Mouse (Mus musculus) kidney, adult 2 months (tissue): ENCODE measurements around the gene Tbl1xr1. TPM values are rescaled to one million over a fixed set of nuclear protein-coding genes. Genes with fewer than 3 reads are reported as not detected.

Experiments used
- DNase-seq: peaks from one replicate; pipeline ENCODE4 v3.0.0; 2021
- H3K27ac ChIP-seq: fragments of 200-500 bp; 2 replicates; pipeline ENCODE4 v1.5.1; 2012; ENCODE audit warnings: low read depth, low read length, control low read depth, inconsistent platforms; ENCODE audit not compliant: insufficient read depth
- H3K27me3 ChIP-seq: fragments of 200-500 bp; replicated peaks from 2 replicates; pipeline ENCODE4 v1.6.1; 2012; ENCODE audit warnings: mild to moderate bottlenecking, moderate library complexity, low read length, inconsistent platforms; ENCODE audit not compliant: control insufficient read depth, insufficient read depth
- H3K36me3 ChIP-seq: fragments of 200-500 bp; 2 replicates; pipeline ENCODE4 v1.6.1; 2012; ENCODE audit warnings: mild to moderate bottlenecking, moderate library complexity, low read length, inconsistent platforms; ENCODE audit not compliant: control insufficient read depth, insufficient read depth
- H3K4me1 ChIP-seq: fragments of 200-500 bp; 2 replicates; pipeline ENCODE4 v1.6.1; 2011; ENCODE audit warnings: low read length; ENCODE audit not compliant: control insufficient read depth, insufficient read depth
- H3K4me3 ChIP-seq: fragments of 200-500 bp; 2 replicates; pipeline ENCODE4 v1.5.1; 2011; ENCODE audit warnings: mild to moderate bottlenecking, low read depth, low read length, control low read depth; ENCODE audit not compliant: insufficient read depth
- CTCF ChIP-seq: fragments of 200-500 bp; conservative IDR thresholded peaks from 2 replicates; pipeline ENCODE4 v1.5.1; 2011; ENCODE audit warnings: low read depth, mild to moderate bottlenecking, control low read depth, low read length, moderate library complexity, mixed read lengths; ENCODE audit not compliant: insufficient read depth, insufficient read length
- POLR2A ChIP-seq: fragments of 200-500 bp; IDR thresholded peaks from one replicate; pipeline ENCODE4 v1.6.1; 2011; ENCODE audit warnings: low read depth, low read length, control low read depth
- WGBS: fragments of 180-500 bp; shearing (Covaris S2); methylation state at CpG from one replicate; pipeline ENCODE4 v1.1.7; 2018; 5-methylcytosine and 5-hydroxymethylcytosine counted together
- polyA plus RNA-seq: library from polyadenylated mRNA; depleted of rRNA; stranded (reverse); fragments of >200 nt; gene quantifications from 2 replicates; pipeline ENCODE4 v1.2.3, GENCODE M21; 2012

Tbl1xr1 gene
- polyA plus RNA-seq, 1 experiment: 26.7 TPM

DNA sequence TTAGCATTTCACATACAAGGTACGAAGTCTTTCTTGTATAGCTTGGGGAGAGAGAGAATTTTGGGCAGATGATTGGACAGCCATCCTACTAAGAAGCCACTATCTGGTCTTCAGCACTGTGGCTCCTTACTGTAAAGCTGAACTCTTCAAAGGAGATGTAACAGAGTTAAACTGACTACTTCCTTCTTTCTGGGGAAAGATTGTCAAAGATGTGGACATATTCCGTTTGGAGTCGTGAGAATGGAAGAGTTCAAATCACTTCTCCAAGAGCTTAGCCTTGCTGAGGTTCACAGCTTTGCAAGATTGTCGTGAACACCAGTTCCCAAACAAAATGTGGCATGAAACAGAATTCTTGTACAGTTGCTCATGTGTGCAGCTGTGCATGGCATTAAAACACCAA, 15.3 kb upstream of the Tbl1xr1 start:
- WGBS: 88% methylated on average over 4 of the region's 4 CpGs
- no peaks in the 10 kb centered on the region for H3K36me3 ChIP-seq

GRCm38 (mm10) chr3:22068621-22069020, 7.8 kb upstream of the Tbl1xr1 start:
- DNase-seq: no peak
- Histone ChIP-seq H3K27me3 (no peaks in the 10 kb centered on the region), H3K4me1 (no peaks in the 10 kb centered on the region), H3K36me3 (no peaks in the 10 kb centered on the region), H3K4me3 (no peak overlapping the region), H3K27ac (no peak overlapping the region)
- TF ChIP-seq CTCF: no peak
- TF ChIP-seq POLR2A: no peak
- WGBS: 85% methylated on average over 5 of the region's 5 CpGs

More for the DNA sequence above, 15.3 kb upstream of the Tbl1xr1 start:
- Histone ChIP-seq H3K27ac (no peak overlapping the region), H3K4me3 (no peak overlapping the region), H3K4me1 (no peaks in the 10 kb centered on the region), H3K27me3 (no peaks in the 10 kb centered on the region)
- no peak for TF ChIP-seq POLR2A
- TF ChIP-seq CTCF: no peak
- no peak for DNase-seq

- no peak overlapping the region for H3K27ac ChIP-seq
- TF ChIP-seq CTCF (no peak), POLR2A (no peak)
- WGBS: 88% methylated on average over 1 of the region's 1 CpGs
- no peak for DNase-seq
- peaks cover 13% of the 10 kb centered on the region; the same call in 1 of the 2 replicates for H3K4me1 ChIP-seq
- H3K4me3 ChIP-seq: no peak overlapping the region
- no peaks in the 10 kb centered on the region for H3K27me3 ChIP-seq
- H3K36me3 ChIP-seq: no peaks in the 10 kb centered on the region
Measured at GRCm38 (mm10) chr3:22073916-22074315, 2.5 kb upstream of the Tbl1xr1 start.

GRCm38 (mm10) chr3:22074591-22075294, 1.7 kb upstream of the Tbl1xr1 start:
- Histone ChIP-seq H3K4me1 (peaks cover 18% of the 10 kb centered on the region; the same call in 1 of the 2 replicates), H3K27me3 (no peaks in the 10 kb centered on the region), H3K27ac (peak overlapping the region; percentile 7; the same call in 1 of the 2 replicates), H3K36me3 (no peaks in the 10 kb centered on the region), H3K4me3 (no peak overlapping the region)
- WGBS: 43% methylated on average over 11 of the region's 11 CpGs
- DNase-seq: peak; percentile 78
- TF ChIP-seq CTCF: no peak
- no peak for TF ChIP-seq POLR2A

DNA sequence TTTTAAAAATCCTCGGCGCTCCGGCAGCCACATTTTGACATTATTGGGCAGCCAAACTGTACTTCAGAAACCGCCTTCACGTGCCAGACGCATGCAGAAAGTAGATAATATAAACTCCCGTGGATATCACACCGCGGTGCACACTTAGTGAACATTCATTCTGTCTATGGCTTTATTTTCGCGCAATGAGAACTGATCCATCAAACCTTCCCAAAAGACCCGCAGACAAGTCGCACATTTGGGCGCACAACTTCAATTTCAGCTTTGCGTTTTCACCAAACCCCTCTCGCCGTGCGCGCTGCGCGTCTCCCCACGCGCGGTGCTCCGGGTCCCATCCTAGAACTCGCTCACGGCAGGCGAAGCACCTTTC, 950 bp upstream of the Tbl1xr1 start:
- Histone ChIP-seq H3K36me3 (no peaks in the 10 kb centered on the region), H3K27ac (peak overlapping the region; percentile 80), H3K4me3 (peak overlapping the region; percentile 67), H3K4me1 (peaks cover 21% of the 10 kb centered on the region; the same call in 1 of the 2 replicates), H3K27me3 (no peaks in the 10 kb centered on the region)
- WGBS: under 1% methylated on average over 28 of the region's 28 CpGs
- TF ChIP-seq POLR2A (no peak), CTCF (no peak)
- no peak for DNase-seq

GRCm38 (mm10) chr3:22075887-22076560, 428 bp upstream of the Tbl1xr1 start:
- peak; percentile 92 for DNase-seq
- Histone ChIP-seq H3K27ac (peak overlapping the region; percentile 80), H3K36me3 (no peaks in the 10 kb centered on the region), H3K27me3 (no peaks in the 10 kb centered on the region), H3K4me1 (peaks cover 21% of the 10 kb centered on the region; the same call in 1 of the 2 replicates), H3K4me3 (peak overlapping the region; percentile 67)
- TF ChIP-seq CTCF (no peak), POLR2A (no peak)
- WGBS: 3% methylated on average over 43 of the region's 70 CpGs
